Mouse (Mus musculus) heart, postnatal 0 days (tissue): Measurements from ENCODE around the gene H3f3b.

ENCODE experiments used
- CTCF ChIP-seq: IDR thresholded peaks from 2 replicates; pipeline ENCODE4 v1.5.1; 2016; ENCODE audit warnings: antibody characterized with exemption, control low read depth, low read depth
- EP300 ChIP-seq: IDR thresholded peaks from 2 replicates; pipeline ENCODE4 v1.6.1; 2016; ENCODE audit warnings: antibody characterized with exemption, low read depth

GRCm38 (mm10) chr11:115975083-115975420, 52.7 kb downstream of the H3f3b start:
- TF ChIP-seq EP300 (no peak), CTCF (no peak)
